Mouse (Mus musculus): ENCODE data around the gene Car5a.

Car5a gene

GRCm38 (mm10) chr8:121935341-121936294 lies 9.1 kb downstream of the Car5a start:
- ATAC-seq (ENCODE audit: insufficient number of reproducible peaks, low FRiP score, low TSS enrichment): peak; percentile 26; the same call in 1 of the 2 replicates

- ATAC-seq (ENCODE audit: insufficient number of reproducible peaks, low FRiP score, low TSS enrichment): no peak
Measured at GRCm38 (mm10) chr8:121934923-121935322, 9.8 kb downstream of the Car5a start.

DNA sequence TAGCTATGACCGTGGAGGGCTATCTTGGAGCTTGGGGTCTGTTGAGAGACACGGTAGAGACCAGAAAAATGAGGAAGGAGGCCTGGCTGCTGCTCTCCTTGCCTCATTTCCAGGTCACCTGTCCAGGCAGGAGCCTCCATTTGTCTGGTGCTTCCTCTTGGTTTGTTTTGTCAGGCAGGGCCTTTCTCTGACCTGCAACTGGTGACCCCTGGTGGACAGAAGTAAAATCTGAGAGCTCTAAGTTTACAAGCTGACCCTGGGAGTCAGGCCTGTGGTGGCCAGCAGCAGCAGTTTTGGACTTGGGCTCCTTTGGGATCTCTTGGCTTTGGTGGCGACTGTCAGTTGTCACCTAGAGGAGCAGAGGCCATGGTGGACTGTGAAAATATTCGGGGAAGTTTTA lies 10.2 kb downstream of the Car5a start:
- ATAC-seq (ENCODE audit: insufficient number of reproducible peaks, low FRiP score, low TSS enrichment): no peak

DNA sequence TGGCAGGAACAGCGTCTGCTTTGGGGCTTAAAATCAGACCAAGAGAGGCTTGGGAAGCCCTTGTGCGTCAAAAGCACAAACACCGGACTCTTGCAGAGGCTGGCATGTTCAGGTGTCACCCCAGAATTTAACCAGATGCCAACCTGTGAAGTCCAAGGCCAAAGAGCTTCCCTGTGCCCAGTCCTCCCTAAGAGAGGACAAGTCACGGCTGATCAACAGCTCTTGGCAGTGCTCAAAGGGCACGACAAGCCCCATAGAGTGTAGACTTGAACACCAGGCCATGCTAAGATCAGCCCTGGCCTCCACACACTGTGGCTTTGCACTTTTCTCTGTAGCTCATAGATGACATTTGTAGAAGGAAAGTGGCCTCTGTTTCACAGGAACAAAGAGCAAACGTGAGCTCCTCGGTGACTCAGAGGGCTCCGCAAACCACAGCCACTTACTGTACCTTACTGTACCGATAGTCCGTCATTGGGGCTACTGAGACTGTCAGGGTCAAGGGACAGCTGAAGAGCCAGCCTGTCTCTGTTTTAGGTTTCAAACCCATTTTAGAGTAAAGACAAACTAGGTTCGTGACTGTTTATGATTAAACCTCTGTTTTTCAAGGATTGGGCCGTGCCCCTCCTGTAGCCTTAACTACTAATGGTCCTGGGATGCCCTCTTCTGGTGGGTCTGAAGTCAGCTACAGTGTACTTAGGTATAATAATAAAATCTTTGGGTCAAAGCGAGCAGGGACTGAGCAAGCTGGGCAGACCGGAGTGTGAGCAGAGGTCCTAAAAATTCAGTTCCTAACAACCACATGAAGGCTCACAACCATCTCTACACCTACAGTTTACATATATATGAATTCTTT lies 11.8 kb downstream of the Car5a start:
- ATAC-seq (ENCODE audit: insufficient number of reproducible peaks, low FRiP score, low TSS enrichment): no peak

GRCm38 (mm10) chr8:121932026-121932667 lies 12.6 kb downstream of the Car5a start:
- no peak for ATAC-seq (ENCODE audit: insufficient number of reproducible peaks, low FRiP score, low TSS enrichment)

- no peak for ATAC-seq (ENCODE audit: insufficient number of reproducible peaks, low FRiP score, low TSS enrichment)
Measured at GRCm38 (mm10) chr8:121931571-121931970, 13.1 kb downstream of the Car5a start.

GRCm38 (mm10) chr8:121930047-121930446 lies 14.7 kb downstream of the Car5a start:
- ATAC-seq (ENCODE audit: insufficient number of reproducible peaks, low FRiP score, low TSS enrichment): no peak

DNA sequence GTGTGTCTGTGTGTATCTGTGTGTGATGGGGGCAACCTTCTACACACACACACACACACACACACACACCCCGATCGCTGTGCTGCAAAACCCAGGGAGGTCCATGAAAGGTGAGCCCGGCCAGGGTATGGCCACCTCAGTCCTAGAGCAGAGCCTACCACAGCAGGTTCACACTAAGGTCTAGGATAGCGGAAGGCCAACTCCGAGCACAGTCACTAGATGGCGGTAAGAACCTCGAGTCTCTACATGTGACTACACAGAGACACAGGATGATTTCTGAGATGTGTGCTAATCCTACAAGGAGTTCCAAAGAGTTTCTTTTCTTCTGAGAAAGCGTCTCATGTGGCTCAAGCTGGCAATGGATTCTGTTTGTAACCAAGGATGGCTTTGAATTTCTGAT lies 17.4 kb downstream of the Car5a start:
- no peak for ATAC-seq (ENCODE audit: insufficient number of reproducible peaks, low FRiP score, low TSS enrichment)

GRCm38 (mm10) chr8:121926266-121926665 lies 18.4 kb downstream of the Car5a start:
- ATAC-seq (ENCODE audit: insufficient number of reproducible peaks, low FRiP score, low TSS enrichment): no peak

- ATAC-seq (ENCODE audit: insufficient number of reproducible peaks, low FRiP score, low TSS enrichment): no peak
Measured at GRCm38 (mm10) chr8:121925624-121926023, 19.1 kb downstream of the Car5a start.

DNA sequence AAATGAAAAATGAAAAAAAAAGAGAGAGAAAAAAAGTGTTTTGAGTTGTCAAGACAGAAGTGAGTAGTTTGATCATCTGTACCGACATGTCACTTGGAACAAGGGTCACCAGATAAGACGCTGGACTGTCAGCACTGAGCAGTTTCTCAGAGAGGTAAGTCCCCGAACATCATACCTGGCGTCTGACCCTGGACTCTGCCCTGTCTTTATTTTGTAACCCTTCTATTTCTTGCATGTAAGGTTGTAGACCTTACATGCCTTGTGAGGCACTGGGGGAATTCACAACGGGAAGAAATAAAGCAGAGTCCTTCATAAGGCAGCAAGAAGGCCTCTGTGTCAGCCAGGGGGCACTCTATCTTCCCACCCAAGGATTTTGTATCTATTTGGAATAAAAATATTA lies 20.0 kb downstream of the Car5a start:
- no peak for ATAC-seq (ENCODE audit: insufficient number of reproducible peaks, low FRiP score, low TSS enrichment)

DNA sequence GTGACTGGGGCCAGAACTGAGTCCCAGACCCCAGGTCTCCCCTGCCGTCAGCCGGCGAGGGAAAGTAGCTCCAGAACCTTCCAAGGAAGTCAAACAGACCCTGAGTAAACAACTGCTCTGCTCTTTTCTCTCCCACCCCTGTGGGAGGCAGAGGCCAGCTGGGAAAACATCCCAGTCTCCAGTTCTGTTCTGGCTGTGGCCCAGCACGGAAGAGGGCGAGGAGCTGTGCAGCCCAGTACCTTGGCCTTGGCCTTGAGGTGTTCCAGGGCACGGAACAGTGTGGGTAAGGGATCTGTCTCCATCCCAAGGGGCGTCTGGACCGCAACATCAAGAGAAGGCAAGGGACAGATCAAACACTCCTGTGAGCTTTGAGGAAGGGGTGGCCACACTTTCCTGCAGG lies 22.6 kb downstream of the Car5a start:
- ATAC-seq (ENCODE audit: insufficient number of reproducible peaks, low FRiP score, low TSS enrichment): no peak

- no peak for ATAC-seq (ENCODE audit: insufficient number of reproducible peaks, low FRiP score, low TSS enrichment)
Measured at GRCm38 (mm10) chr8:121921582-121921981, 23.1 kb downstream of the Car5a start.

- no peak for ATAC-seq (ENCODE audit: insufficient number of reproducible peaks, low FRiP score, low TSS enrichment)
Measured at GRCm38 (mm10) chr8:121919731-121920130, 25.0 kb downstream of the Car5a start.

DNA sequence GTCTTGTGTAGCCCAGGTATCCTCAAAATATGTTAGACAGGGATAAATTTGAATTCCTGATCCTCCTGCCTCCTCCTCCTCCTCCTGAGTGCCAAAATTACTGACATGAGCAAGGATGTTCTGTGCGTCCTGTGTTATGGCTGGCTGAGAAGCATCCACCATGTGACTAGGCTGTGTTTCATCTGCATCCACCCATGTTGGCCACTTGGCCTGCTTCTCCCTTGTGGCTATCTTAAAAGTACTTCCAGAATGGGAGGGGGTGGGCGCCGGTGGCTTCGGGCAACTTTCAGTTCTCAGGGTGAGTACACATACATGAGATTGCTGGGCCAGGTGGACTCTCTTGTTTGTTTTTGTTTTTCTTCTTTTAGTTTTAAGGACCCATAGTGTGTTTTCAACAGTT lies 25.5 kb downstream of the Car5a start:
- ATAC-seq (ENCODE audit: insufficient number of reproducible peaks, low FRiP score, low TSS enrichment): no peak

DNA sequence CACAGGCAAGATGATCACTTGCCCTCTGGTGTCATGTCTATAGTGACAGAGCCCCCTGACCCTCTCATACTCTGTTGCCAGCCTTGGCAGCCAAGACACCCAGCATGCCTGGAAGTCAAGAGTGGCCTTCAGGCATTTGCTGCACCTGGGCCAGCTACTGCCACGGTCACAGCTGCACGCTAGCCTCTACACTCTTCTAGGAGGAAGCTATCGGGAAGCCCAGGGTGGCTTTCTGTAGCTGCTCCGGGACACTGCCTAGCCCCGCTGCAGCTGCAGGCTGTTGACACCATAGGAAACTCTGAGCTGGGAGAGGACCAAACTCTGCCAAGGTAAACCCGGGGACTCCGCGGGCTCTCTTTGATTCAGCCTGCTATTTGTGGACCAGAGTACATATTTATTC lies 31.3 kb downstream of the Car5a start:
- no peak for ATAC-seq (ENCODE audit: insufficient number of reproducible peaks, low FRiP score, low TSS enrichment)

DNA sequence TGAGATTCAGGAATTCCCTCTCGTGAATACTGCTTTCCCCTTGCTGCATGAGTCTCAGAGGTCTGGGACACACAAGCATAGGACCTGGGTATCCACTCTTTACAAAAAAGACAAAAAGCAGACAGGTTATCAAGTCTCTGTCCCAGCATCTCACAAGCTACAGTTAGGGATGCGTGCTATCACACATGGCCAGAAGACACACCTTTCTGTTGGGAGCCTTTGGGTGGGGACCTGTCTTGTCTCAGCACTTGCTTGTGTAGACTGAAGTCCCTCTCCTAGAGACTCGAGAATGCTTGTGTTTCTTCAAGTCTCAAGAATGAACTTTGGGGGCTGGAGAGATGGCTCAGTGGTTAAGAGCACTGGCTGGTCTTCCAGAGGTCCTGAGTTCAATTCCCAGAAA lies 31.9 kb downstream of the Car5a start:
- ATAC-seq (ENCODE audit: insufficient number of reproducible peaks, low FRiP score, low TSS enrichment): no peak

- ATAC-seq (ENCODE audit: insufficient number of reproducible peaks, low FRiP score, low TSS enrichment): no peak
Measured at GRCm38 (mm10) chr8:121911987-121912386, 32.7 kb downstream of the Car5a start.

DNA sequence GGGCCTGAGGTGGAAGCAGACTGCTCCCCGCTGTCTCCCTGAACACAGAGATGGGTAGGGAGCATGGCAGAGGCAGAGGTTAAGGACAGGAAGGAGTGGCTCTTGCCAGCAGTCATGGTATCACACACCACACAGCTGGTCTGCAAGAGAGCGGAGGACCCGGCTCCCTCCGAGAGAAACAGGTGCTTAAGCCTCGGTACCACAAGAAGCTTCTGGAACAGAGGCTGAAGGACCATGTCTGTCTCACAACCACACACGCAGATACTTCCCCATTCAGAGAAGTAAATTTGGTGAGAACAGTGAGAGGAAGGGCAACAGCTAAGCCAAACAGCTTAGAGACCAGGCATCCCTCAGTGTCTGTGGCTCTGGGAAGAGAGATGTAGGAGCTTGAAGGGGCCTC lies 33.3 kb downstream of the Car5a start:
- ATAC-seq (ENCODE audit: insufficient number of reproducible peaks, low FRiP score, low TSS enrichment): no peak

- ATAC-seq (ENCODE audit: insufficient number of reproducible peaks, low FRiP score, low TSS enrichment): no peak
Measured at GRCm38 (mm10) chr8:121909663-121910062, 35.0 kb downstream of the Car5a start.

GRCm38 (mm10) chr8:121909148-121909541 lies 35.6 kb downstream of the Car5a start:
- ATAC-seq (ENCODE audit: insufficient number of reproducible peaks, low FRiP score, low TSS enrichment): no peak
